Mouse (Mus musculus) CH12.LX (cell line): ENCODE data around the gene Sorbs2.

Experiments used
- CTCF ChIP-seq, 2 experiments: IDR thresholded peaks in 1 of 2; conservative IDR thresholded peaks in 1 of 2; 2 replicates each; pipeline ENCODE4 v1.5.1; 2011 to 2012; ENCODE audit warnings: low read depth in 2 of 2, low read length in 2 of 2, improper control_type of control experiment in 1 of 2, inconsistent platforms in 1 of 2, mild to moderate bottlenecking in 1 of 2, moderate library complexity in 1 of 2
- POLR2AphosphoS2 ChIP-seq: IDR thresholded peaks from 2 replicates; pipeline ENCODE4 v1.6.1; 2011; ENCODE audit warnings: low read depth, low read length, improper control_type of control experiment
- RCOR1 ChIP-seq: conservative IDR thresholded peaks from 2 replicates; pipeline ENCODE4 v1.6.1; 2012; ENCODE audit warnings: low read depth, mild to moderate bottlenecking, inconsistent platforms, low read length, improper control_type of control experiment

DNA sequence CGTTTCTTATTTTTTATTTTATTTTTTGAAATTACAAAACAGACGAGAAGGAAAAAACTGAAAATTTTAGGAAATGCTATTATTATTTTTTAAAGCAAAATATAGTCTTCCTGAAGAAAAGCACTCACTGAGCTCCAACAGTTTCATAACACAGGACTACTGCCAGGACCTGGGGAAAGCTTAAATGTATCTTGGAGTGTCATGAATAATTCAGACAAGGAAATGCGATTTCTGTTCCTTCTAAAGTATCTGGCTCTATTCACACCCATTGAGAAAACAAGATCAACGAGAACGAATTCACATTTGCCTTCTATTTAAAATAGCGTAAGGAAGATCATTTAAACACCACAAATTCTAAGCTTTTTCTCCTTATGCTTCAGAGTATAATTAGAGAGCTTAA lies 127.6 kb downstream of the Sorbs2 start:
- no peak for TF ChIP-seq POLR2AphosphoS2
- TF ChIP-seq CTCF (conservative IDR thresholded peaks at IDR 0.05 in 1 of 2, IDR thresholded peaks at IDR 0.05 in 1 of 2; ENCODE audit: low read depth in 2 of 2, low read length in 2 of 2) = no peak
- no peak for TF ChIP-seq RCOR1
